Mouse (Mus musculus): ENCODE measurements around the gene Mcpt2.
"Not testable (repeated sequence)": the region's sequence is repeated elsewhere in the genome, so short reads cannot be mapped to it uniquely, and the experiment has no call there.

Mcpt2 gene

GRCm38 (mm10) chr14:56041792-56042191, at the start of gene Mcpt2:
TSS of gene Mcpt2 (plus strand) at chr14:56042041.
- DNase-seq (ENCODE audit: low read depth in 1 of 2, low spot score in 2 of 2): not testable (repeated sequence)

- DNase-seq (ENCODE audit: low read depth in 1 of 2, low spot score in 2 of 2): no peak
These were observed 28.7 kb upstream of the Mcpt2 start for GRCm38 (mm10) chr14:56013147-56013546.

- no peak for DNase-seq (ENCODE audit: low read depth in 1 of 2, low spot score in 2 of 2)
These were observed 27.9 kb upstream of the Mcpt2 start for GRCm38 (mm10) chr14:56013924-56014323.

GRCm38 (mm10) chr14:56017671-56018070, 24.2 kb upstream of the Mcpt2 start, which contains the start of gene Mcpt1:
TSS of gene Mcpt1 (plus strand) at chr14:56017971.
- DNase-seq (ENCODE audit: low read depth in 1 of 2, low spot score in 2 of 2): not testable (repeated sequence)

GRCm38 (mm10) chr14:56019446-56019845, 22.4 kb upstream of the Mcpt2 start:
- DNase-seq (ENCODE audit: low read depth in 1 of 2, low spot score in 2 of 2): no peak

GRCm38 (mm10) chr14:56021305-56021704, 20.5 kb upstream of the Mcpt2 start:
- not testable (repeated sequence) for DNase-seq (ENCODE audit: low read depth in 1 of 2, low spot score in 2 of 2)

- not testable (repeated sequence) for DNase-seq (ENCODE audit: low read depth in 1 of 2, low spot score in 2 of 2)
These were observed 11.4 kb upstream of the Mcpt2 start, which contains the start of gene Mcpt9 for GRCm38 (mm10) chr14:56030395-56030794. TSS of gene Mcpt9 (minus strand) at chr14:56030495.

GRCm38 (mm10) chr14:56034433-56034832, 7.4 kb upstream of the Mcpt2 start:
- DNase-seq (ENCODE audit: low read depth in 1 of 2, low spot score in 2 of 2): no peak

GRCm38 (mm10) chr14:56055408-56055807, 13.6 kb downstream of the Mcpt2 start:
- no peak for DNase-seq (ENCODE audit: low read depth in 1 of 2, low spot score in 2 of 2)

GRCm38 (mm10) chr14:56057722-56058121, 15.9 kb downstream of the Mcpt2 start:
- no peak for DNase-seq (ENCODE audit: low read depth in 1 of 2, low spot score in 2 of 2)

- DNase-seq (ENCODE audit: low read depth in 1 of 2, low spot score in 2 of 2): not testable (repeated sequence)
These were observed 20.4 kb downstream of the Mcpt2 start, which contains the start of gene Mcpt4 for GRCm38 (mm10) chr14:56062213-56062612. TSS of gene Mcpt4 (minus strand) at chr14:56062313.

- no peak for DNase-seq (ENCODE audit: low read depth in 1 of 2, low spot score in 2 of 2)
These were observed 40.2 kb downstream of the Mcpt2 start for GRCm38 (mm10) chr14:56082016-56082415.

GRCm38 (mm10) chr14:56085167-56085566, 43.3 kb downstream of the Mcpt2 start, which contains the start of gene Mcpt8:
TSS of gene Mcpt8 (minus strand) at chr14:56085273.
- DNase-seq (ENCODE audit: low read depth in 1 of 2, low spot score in 2 of 2): no peak

- no peak for DNase-seq (ENCODE audit: low read depth in 1 of 2, low spot score in 2 of 2)
These were observed 44.9 kb downstream of the Mcpt2 start for GRCm38 (mm10) chr14:56086711-56087110.

- no peak for DNase-seq (ENCODE audit: low read depth in 1 of 2, low spot score in 2 of 2)
These were observed 51.5 kb downstream of the Mcpt2 start for GRCm38 (mm10) chr14:56093353-56093752.
